Mouse (Mus musculus) heart, embryonic 13.5 days (tissue): Measurements from ENCODE around the gene Ldlrad3. TPM values are rescaled to one million over a fixed set of nuclear protein-coding genes. Genes with fewer than 3 reads are reported as not detected.
A peak's percentile ranks its signal among the peaks of the same experiment; 100 is the strongest.

Source experiments
- ATAC-seq: fragments of 200-750 bp; cut with Nextera tagmentation; 2 replicates; pipeline ENCODE4 v1.8.0; 2017; ENCODE audit warnings: moderate TSS enrichment; ENCODE audit not compliant: insufficient number of reproducible peaks, low FRiP score, low TSS enrichment; ENCODE audit errors: extremely low read depth
- H3K27ac ChIP-seq: fragments of 300-500 bp; sonication (generic); replicated peaks from 2 replicates; pipeline ENCODE4 v1.5.1; 2015; ENCODE audit warnings: moderate library complexity, mild to moderate bottlenecking, inconsistent platforms
- H3K27me3 ChIP-seq: fragments of 300-500 bp; sonication (generic); replicated peaks from 2 replicates; pipeline ENCODE4 v1.6.1; 2015; ENCODE audit warnings: mild to moderate bottlenecking, inconsistent platforms
- H3K36me3 ChIP-seq: fragments of 300-500 bp; sonication (generic); 2 replicates; pipeline ENCODE4 v1.6.1; 2015; ENCODE audit warnings: mild to moderate bottlenecking, inconsistent platforms
- H3K4me1 ChIP-seq: fragments of 300-500 bp; sonication (generic); 2 replicates; pipeline ENCODE4 v1.6.1; 2015; ENCODE audit warnings: inconsistent platforms
- H3K4me2 ChIP-seq: fragments of 300-500 bp; sonication (generic); 2 replicates; pipeline ENCODE4 v1.6.1; 2015; ENCODE audit warnings: inconsistent platforms, mild to moderate bottlenecking, moderate library complexity
- H3K4me3 ChIP-seq: fragments of 300-500 bp; sonication (generic); 2 replicates; pipeline ENCODE4 v1.5.1; 2015; ENCODE audit warnings: moderate library complexity, mild to moderate bottlenecking, inconsistent platforms
- H3K9ac ChIP-seq: fragments of 300-500 bp; sonication (generic); 2 replicates; pipeline ENCODE4 v1.6.1; 2015; ENCODE audit warnings: inconsistent platforms, mild to moderate bottlenecking, moderate library complexity
- H3K9me3 ChIP-seq: fragments of 300-500 bp; sonication (generic); 2 replicates; pipeline ENCODE4 v1.6.1; 2016; ENCODE audit warnings: inconsistent platforms
- WGBS: fragments of 180-500 bp; shearing (Covaris S2); methylation state at CpG from one replicate; pipeline ENCODE4 v1.1.7; 2015; ENCODE audit warnings: mixed read lengths; 5-methylcytosine and 5-hydroxymethylcytosine counted together
- polyA plus RNA-seq: library from polyadenylated mRNA; unstranded; fragments of >200 nt; fragmentation: Nextera tagmentation; extraction: Ambion mirVana; gene quantifications from 2 replicates; pipeline ENCODE4 v1.2.1, GENCODE M21; 2015

The Ldlrad3 gene
- polyA plus RNA-seq, 1 experiment from 2014 or later: 16.3 TPM

- Histone ChIP-seq H3K9me3 (no peaks in the 10 kb centered on the region), H3K27me3 (no peaks in the 10 kb centered on the region), H3K27ac (0 out of 2 replicates have a peak overlapping the region, but pooled peaks have one; percentile 30), H3K4me1 (peaks cover 22% of the 10 kb centered on the region), H3K36me3 (peaks cover 1% of the 10 kb centered on the region; the same call in 1 of the 2 replicates), H3K9ac (no peak overlapping the region), H3K4me3 (no peak overlapping the region), H3K4me2 (no peak overlapping the region)
- WGBS: 49% methylated on average over 8 of the region's 8 CpGs
- no peak; the same call in 1 of the 2 replicates for ATAC-seq
Measured at GRCm38 (mm10) chr2:102064826-102065441, 121.3 kb downstream of the Ldlrad3 start.

- Histone ChIP-seq H3K9me3 (no peaks in the 10 kb centered on the region), H3K4me1 (peaks cover 20% of the 10 kb centered on the region), H3K36me3 (peaks cover 3% of the 10 kb centered on the region; the same call in 1 of the 2 replicates), H3K27me3 (no peaks in the 10 kb centered on the region), H3K4me2 (no peak overlapping the region), H3K27ac (no peak overlapping the region), H3K4me3 (no peak overlapping the region), H3K9ac (no peak overlapping the region)
- 77% methylated on average over 7 of the region's 7 CpGs for WGBS
- no peak for ATAC-seq
Measured at GRCm38 (mm10) chr2:102063906-102064505, 122.2 kb downstream of the Ldlrad3 start.

DNA sequence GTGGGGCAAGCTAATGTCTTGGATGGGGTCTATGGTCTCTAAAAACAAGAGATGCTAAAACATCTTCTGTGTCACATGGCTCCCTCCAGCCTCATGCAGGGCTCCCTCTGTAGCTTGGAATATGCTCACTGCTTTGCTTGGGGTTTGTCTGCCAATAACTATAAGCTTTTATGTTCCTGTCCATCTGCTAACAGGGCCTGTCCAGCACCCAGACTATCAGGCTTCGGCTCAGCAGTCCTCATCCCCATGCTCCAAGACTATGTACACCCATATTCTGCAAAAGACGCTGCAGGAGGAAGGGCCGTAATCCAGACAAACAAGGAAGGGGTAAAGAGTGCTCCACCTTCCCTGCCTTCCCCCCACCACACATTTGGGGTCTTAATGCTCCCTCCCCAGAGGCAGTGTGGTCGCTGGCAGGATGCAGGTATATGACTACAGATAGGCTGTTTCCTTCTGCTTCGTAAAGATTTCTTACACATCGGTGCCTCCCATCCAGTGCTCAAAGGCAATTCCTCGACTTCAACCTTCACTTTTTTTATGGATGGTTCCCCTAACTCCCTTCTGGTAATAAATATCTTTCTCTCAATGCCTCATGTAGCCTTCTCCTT lies 123.2 kb downstream of the Ldlrad3 start:
- WGBS: 83% methylated on average over 7 of the region's 7 CpGs
- Histone ChIP-seq H3K36me3 (peaks cover 3% of the 10 kb centered on the region; the same call in 1 of the 2 replicates), H3K9me3 (no peaks in the 10 kb centered on the region), H3K4me2 (no peak overlapping the region), H3K4me1 (peaks cover 20% of the 10 kb centered on the region), H3K9ac (no peak overlapping the region), H3K4me3 (no peak overlapping the region), H3K27ac (no peak overlapping the region), H3K27me3 (no peaks in the 10 kb centered on the region)
- no peak for ATAC-seq

- peaks cover 9% of the 10 kb centered on the region; the same call in 1 of the 2 replicates for H3K36me3 ChIP-seq
- H3K4me3 ChIP-seq: no peak overlapping the region
- peaks cover 29% of the 10 kb centered on the region for H3K4me1 ChIP-seq
- WGBS: 83% methylated on average over 8 of the region's 8 CpGs
- no peak overlapping the region for H3K4me2 ChIP-seq
- no peak overlapping the region for H3K27ac ChIP-seq
- H3K9me3 ChIP-seq: no peaks in the 10 kb centered on the region
- H3K9ac ChIP-seq: no peak overlapping the region
- no peaks in the 10 kb centered on the region for H3K27me3 ChIP-seq
- ATAC-seq: no peak
Measured at GRCm38 (mm10) chr2:102061921-102062320, 124.3 kb downstream of the Ldlrad3 start.

DNA sequence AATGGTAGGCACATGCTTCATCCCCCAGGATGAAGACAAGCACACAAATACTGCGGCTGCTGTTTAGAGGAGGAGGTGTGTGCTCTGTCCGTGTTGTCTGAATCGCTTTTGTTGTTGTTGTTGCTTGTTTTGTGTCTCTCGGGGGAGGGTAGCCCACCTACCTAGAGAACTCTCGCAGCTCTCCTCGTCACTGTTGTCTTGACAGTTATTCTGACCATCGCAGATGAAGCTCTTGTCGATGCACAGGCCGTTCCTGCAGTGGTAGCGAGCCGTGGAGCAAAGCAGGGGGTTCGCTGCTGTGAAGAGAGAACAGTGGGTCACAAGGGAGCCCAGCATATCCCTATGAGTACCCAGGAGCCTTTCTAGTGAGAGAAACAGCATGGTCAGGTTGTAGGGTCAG lies 128.4 kb downstream of the Ldlrad3 start:
- Histone ChIP-seq H3K4me3 (no peak overlapping the region), H3K9ac (no peak overlapping the region), H3K4me1 (peaks cover 18% of the 10 kb centered on the region), H3K27me3 (no peaks in the 10 kb centered on the region), H3K36me3 (peaks cover 9% of the 10 kb centered on the region; the same call in 1 of the 2 replicates), H3K4me2 (no peak overlapping the region), H3K9me3 (no peaks in the 10 kb centered on the region), H3K27ac (no peak overlapping the region)
- no peak for ATAC-seq
- 81% methylated on average over 12 of the region's 12 CpGs for WGBS

DNA sequence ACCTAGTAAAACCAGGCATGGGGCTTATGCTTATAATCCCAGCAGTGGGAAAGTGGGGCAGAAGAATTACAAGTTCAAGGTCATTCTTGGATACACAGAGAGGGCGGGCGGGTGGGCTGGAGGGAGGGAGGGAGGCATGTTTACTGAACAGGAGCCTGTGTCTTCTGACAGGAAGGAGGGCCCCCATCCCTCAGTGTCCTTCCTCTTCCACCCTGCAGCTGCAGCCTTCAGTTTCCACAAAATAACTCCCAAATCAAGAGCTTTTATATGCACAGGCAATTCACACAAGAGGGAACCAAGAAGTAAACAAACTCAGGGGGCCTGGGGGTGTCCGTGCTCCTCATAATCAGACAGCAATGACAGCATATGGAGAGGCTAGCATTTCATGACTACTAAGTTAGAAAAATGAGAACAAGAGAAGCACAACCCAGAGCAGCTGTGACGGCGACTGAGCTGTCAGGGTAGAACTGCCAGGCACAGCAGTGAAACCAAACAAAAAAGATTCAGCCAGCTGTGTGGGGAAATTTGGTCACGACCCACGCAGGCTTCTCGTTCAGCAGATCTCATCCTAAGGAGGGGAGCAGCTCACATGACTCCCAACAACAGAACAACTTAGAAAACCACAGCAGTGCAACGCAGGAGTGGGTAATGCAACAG lies 129.0 kb downstream of the Ldlrad3 start:
- H3K4me2 ChIP-seq: no peak overlapping the region
- no peak overlapping the region for H3K4me3 ChIP-seq
- H3K27ac ChIP-seq: no peak overlapping the region
- H3K27me3 ChIP-seq: no peaks in the 10 kb centered on the region
- WGBS: 55% methylated on average over 9 of the region's 9 CpGs
- no peaks in the 10 kb centered on the region for H3K9me3 ChIP-seq
- H3K4me1 ChIP-seq: peaks cover 23% of the 10 kb centered on the region
- ATAC-seq: no peak
- H3K9ac ChIP-seq: no peak overlapping the region
- H3K36me3 ChIP-seq: peaks cover 9% of the 10 kb centered on the region; the same call in 1 of the 2 replicates

DNA sequence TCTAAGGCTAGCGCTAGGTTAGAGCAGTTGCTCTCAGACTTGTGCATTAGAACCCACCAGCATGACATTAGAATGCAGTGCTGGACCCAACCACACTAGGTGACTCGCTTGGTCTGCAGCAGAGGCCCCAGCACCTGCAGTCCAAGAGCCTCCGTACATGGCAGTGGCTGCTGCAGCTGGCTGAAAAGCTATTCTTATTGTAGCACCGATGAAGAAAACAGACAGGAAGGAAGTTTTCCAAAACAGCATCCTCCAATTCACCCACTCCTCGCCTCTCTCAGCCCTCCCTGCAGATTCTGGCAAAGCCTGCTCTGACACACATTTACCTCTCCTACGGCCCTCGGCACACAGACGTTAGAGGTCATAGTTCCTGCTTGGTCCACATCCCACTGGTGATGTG lies 130.0 kb downstream of the Ldlrad3 start:
- no peak overlapping the region for H3K4me3 ChIP-seq
- WGBS: 74% methylated on average over 8 of the region's 8 CpGs
- no peak overlapping the region for H3K4me2 ChIP-seq
- peaks cover 9% of the 10 kb centered on the region; the same call in 1 of the 2 replicates for H3K36me3 ChIP-seq
- no peaks in the 10 kb centered on the region for H3K9me3 ChIP-seq
- H3K27ac ChIP-seq: no peak overlapping the region
- H3K9ac ChIP-seq: no peak overlapping the region
- no peaks in the 10 kb centered on the region for H3K27me3 ChIP-seq
- ATAC-seq: no peak
- peaks cover 28% of the 10 kb centered on the region for H3K4me1 ChIP-seq

DNA sequence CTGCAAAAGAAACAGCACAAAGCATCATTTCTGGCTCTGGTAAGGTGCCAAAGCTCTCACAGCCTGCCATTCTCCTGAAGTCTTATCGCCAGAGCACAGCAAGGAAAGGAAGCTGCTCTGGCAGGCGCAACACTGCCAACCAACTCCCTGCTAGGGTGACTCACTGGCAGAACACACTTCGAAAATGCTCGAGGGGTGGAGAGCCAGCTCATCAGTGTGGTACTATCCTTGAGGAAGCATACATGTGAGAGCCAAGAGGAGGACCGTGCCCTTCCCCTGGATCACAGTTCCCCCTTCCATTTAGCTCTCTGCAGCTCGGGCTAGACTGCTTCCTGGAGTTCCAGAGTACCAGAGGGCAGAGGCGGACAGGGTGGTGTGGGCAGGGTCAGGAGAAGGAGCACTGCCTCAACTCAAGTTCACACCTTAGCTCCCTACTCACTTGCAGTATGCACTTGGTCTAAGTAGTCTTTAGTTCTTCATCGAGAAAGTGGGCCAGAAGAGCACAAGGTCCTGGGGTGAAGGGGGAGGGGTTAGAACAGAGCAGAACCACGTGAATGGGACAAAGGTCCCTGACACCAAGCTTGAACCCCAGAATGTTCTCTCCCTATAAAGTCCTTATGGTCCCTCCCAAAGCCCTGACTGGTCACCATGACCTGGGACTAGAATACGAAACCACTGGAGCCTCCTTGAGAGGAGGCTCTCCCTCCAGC lies 133.1 kb downstream of the Ldlrad3 start:
- no peak for ATAC-seq
- H3K27ac ChIP-seq: peak overlapping the region; percentile 45; the same call in 1 of the 2 replicates
- no peak overlapping the region for H3K9ac ChIP-seq

GRCm38 (mm10) chr2:102052353-102052752 lies 133.8 kb downstream of the Ldlrad3 start:
- H3K9ac ChIP-seq: no peak overlapping the region
- H3K4me2 ChIP-seq: no peak overlapping the region
- no peak overlapping the region for H3K4me3 ChIP-seq
- H3K36me3 ChIP-seq: peaks cover under 1% of the 10 kb centered on the region; the same call in 1 of the 2 replicates
- ATAC-seq: no peak
- H3K9me3 ChIP-seq: no peaks in the 10 kb centered on the region
- H3K27me3 ChIP-seq: no peaks in the 10 kb centered on the region
- peaks cover 29% of the 10 kb centered on the region for H3K4me1 ChIP-seq
- H3K27ac ChIP-seq: no peak overlapping the region
- 87% methylated on average over 6 of the region's 6 CpGs for WGBS

More for the DNA sequence above, 133.1 kb downstream of the Ldlrad3 start:
- WGBS: 59% methylated on average over 10 of the region's 10 CpGs
- peaks cover 6% of the 10 kb centered on the region; the same call in 1 of the 2 replicates for H3K36me3 ChIP-seq
- H3K27me3 ChIP-seq: no peaks in the 10 kb centered on the region
- no peaks in the 10 kb centered on the region for H3K9me3 ChIP-seq
- H3K4me2 ChIP-seq: no peak overlapping the region
- peaks cover 35% of the 10 kb centered on the region for H3K4me1 ChIP-seq
- H3K4me3 ChIP-seq: no peak overlapping the region

DNA sequence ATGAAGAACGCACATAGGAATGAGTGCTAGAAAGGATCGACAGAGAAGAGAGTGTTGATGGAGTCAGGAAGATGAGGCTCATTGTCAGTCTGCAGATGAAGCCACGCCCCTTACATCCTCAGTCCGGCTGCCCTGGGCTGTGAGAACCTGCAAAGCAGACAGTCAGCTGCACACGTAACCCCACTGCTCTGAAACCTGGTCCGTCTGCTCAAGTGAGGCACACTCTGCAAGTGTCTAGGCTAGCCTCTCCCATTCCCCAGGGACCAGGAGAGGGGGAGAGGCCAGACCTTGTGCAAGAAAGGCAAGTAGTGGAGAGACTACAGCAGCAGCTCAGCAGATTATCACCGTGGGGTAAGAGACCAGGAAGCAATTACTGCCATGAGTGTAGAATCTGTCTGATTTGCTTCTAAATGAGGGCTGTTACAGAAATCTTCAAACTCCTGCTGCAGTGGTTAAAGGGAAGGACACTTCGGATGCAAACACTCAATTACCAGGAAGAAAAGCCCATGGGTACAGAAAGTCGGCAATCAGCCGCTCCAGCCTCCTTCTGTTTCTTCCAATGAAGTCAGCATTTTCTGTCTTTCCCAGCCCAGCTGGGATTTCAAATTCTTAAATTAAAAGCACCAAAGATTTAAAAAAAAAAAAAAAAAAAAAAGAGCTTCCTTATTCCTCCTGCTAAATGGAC lies 136.2 kb downstream of the Ldlrad3 start:
- 58% methylated on average over 10 of the region's 10 CpGs for WGBS
- Histone ChIP-seq H3K9ac (no peak overlapping the region), H3K36me3 (no peaks in the 10 kb centered on the region), H3K4me2 (no peak overlapping the region), H3K9me3 (no peaks in the 10 kb centered on the region), H3K4me1 (peaks cover 26% of the 10 kb centered on the region), H3K27ac (no peak overlapping the region), H3K27me3 (no peaks in the 10 kb centered on the region), H3K4me3 (no peak overlapping the region)
- ATAC-seq: no peak
